Comparison of ENCODE assay signal across 27 mouse cellular contexts in genomic region chr14:98728863-98729262, GRCm38 (mm10).
"Had no signal": no experiment of that assay in that cellular context is flagged by ENCODE, and none has a peak within 500 bp of the region (broad histone marks: within the 10 kb centered on the region; RNA-seq: fewer than 3 reads in every experiment).

No protein-coding gene starts in this region.

- H3K36me3 ChIP-seq: embryonic facial prominence, embryonic 10.5 days; embryonic facial prominence, embryonic 12.5 days; embryonic facial prominence, embryonic 13.5 days; embryonic facial prominence, embryonic 15.5 days; forebrain, embryonic 10.5 days; forebrain, embryonic 12.5 days; forebrain, embryonic 15.5 days had no signal

- H3K4me1 ChIP-seq: embryonic facial prominence, embryonic 10.5 days; embryonic facial prominence, embryonic 12.5 days; embryonic facial prominence, embryonic 13.5 days; embryonic facial prominence, embryonic 15.5 days; forebrain, embryonic 10.5 days; forebrain, embryonic 12.5 days; forebrain, embryonic 13.5 days; forebrain, embryonic 15.5 days had no signal

- H3K27me3 ChIP-seq: embryonic facial prominence, embryonic 12.5 days; embryonic facial prominence, embryonic 13.5 days; embryonic facial prominence, embryonic 15.5 days; forebrain, embryonic 12.5 days; forebrain, embryonic 13.5 days; forebrain, embryonic 15.5 days had no signal

- H3K4me3 ChIP-seq: embryonic facial prominence, embryonic 10.5 days; embryonic facial prominence, embryonic 12.5 days; embryonic facial prominence, embryonic 13.5 days; embryonic facial prominence, embryonic 15.5 days; erythroblast, embryonic 14.5 days; forebrain, embryonic 10.5 days; forebrain, embryonic 12.5 days; forebrain, embryonic 13.5 days; forebrain, embryonic 15.5 days; gastrocnemius, adult 2 months; heart, adult 2 months had no signal

- ATAC-seq: forebrain, embryonic 13.5 days; forebrain, embryonic 14.5 days; forebrain, embryonic 15.5 days; forebrain, embryonic 16.5 days; forebrain, postnatal 0 days had no signal

- DNase-seq: cerebellum, adult 9-10 months; cerebellum, adult 9-11 months; cerebellum, postnatal 10 days; cerebellum, postnatal 14 days; cerebellum, postnatal 25 days; cerebellum, postnatal 36 days; embryo, embryonic 11 days; forebrain, postnatal 0 days; gastrocnemius, adult 2 months; gastrocnemius, postnatal 10 days; gastrocnemius, postnatal 14 days; gastrocnemius, postnatal 25 days; gastrocnemius, postnatal 36 days; heart, adult 11 months; heart, adult 18-20 months; heart, adult 2 months had no signal

- H3K9me3 ChIP-seq: embryonic facial prominence, embryonic 10.5 days; embryonic facial prominence, embryonic 12.5 days; embryonic facial prominence, embryonic 13.5 days; embryonic facial prominence, embryonic 15.5 days; forebrain, embryonic 10.5 days; forebrain, embryonic 12.5 days; forebrain, embryonic 13.5 days; forebrain, embryonic 15.5 days had no signal

- H3K9ac ChIP-seq: embryonic facial prominence, embryonic 12.5 days; embryonic facial prominence, embryonic 13.5 days; embryonic facial prominence, embryonic 15.5 days; forebrain, embryonic 12.5 days; forebrain, embryonic 13.5 days; forebrain, embryonic 15.5 days; forebrain, postnatal 0 days had no signal

- H3K4me2 ChIP-seq: embryonic facial prominence, embryonic 12.5 days; embryonic facial prominence, embryonic 13.5 days; embryonic facial prominence, embryonic 15.5 days; forebrain, embryonic 12.5 days; forebrain, embryonic 13.5 days; forebrain, embryonic 15.5 days had no signal

- H3K27ac ChIP-seq: embryonic facial prominence, embryonic 10.5 days; embryonic facial prominence, embryonic 12.5 days; embryonic facial prominence, embryonic 13.5 days; embryonic facial prominence, embryonic 15.5 days; forebrain, embryonic 10.5 days; forebrain, embryonic 12.5 days; forebrain, embryonic 13.5 days; forebrain, embryonic 15.5 days; gastrocnemius, adult 2 months; heart, adult 2 months had no signal
